Mouse (Mus musculus) heart, embryonic 11.5 days (tissue): Measurements from ENCODE around the gene Htatip2. TPM values are rescaled to one million over a fixed set of nuclear protein-coding genes. Genes with fewer than 3 reads are reported as not detected.
A peak's percentile ranks its signal among the peaks of the same experiment; 100 is the strongest.

Experiments used
- ATAC-seq: fragments of 200-750 bp; cut with Nextera tagmentation; replicated peaks from 2 replicates; pipeline ENCODE4 v1.8.0; 2017; ENCODE audit warnings: moderate library complexity; ENCODE audit not compliant: insufficient number of reproducible peaks, low FRiP score, low TSS enrichment
- H3K27ac ChIP-seq: fragments of 300-500 bp; sonication (generic); 2 replicates; pipeline ENCODE4 v1.5.1; 2014; ENCODE audit warnings: mild to moderate bottlenecking, low read depth, low read length
- H3K27me3 ChIP-seq: fragments of 300-500 bp; sonication (generic); 2 replicates; pipeline ENCODE4 v1.6.1; 2014; ENCODE audit warnings: mild to moderate bottlenecking, low read length, mixed read lengths; ENCODE audit not compliant: control insufficient read depth, insufficient read depth
- H3K36me3 ChIP-seq: fragments of 300-500 bp; sonication (generic); 2 replicates; pipeline ENCODE4 v1.6.1; 2014; ENCODE audit warnings: mild to moderate bottlenecking, low read length, moderate library complexity, mixed read lengths; ENCODE audit not compliant: control insufficient read depth, insufficient read depth
- H3K4me1 ChIP-seq: fragments of 300-500 bp; sonication (generic); 2 replicates; pipeline ENCODE4 v1.6.1; 2014; ENCODE audit warnings: low read length; ENCODE audit not compliant: control insufficient read depth, insufficient read depth
- H3K4me2 ChIP-seq: fragments of 300-500 bp; sonication (generic); 2 replicates; pipeline ENCODE4 v1.6.1; 2014; ENCODE audit warnings: mild to moderate bottlenecking, moderate library complexity
- H3K4me3 ChIP-seq: fragments of 300-500 bp; sonication (generic); 2 replicates; pipeline ENCODE4 v1.5.1; 2014; ENCODE audit warnings: low read depth, low read length
- H3K9ac ChIP-seq: fragments of 300-500 bp; sonication (generic); 2 replicates; pipeline ENCODE4 v1.6.1; 2014; ENCODE audit warnings: mild to moderate bottlenecking, low read depth, low read length, moderate library complexity
- H3K9me3 ChIP-seq: fragments of 300-500 bp; sonication (generic); replicated peaks from 2 replicates; pipeline ENCODE4 v1.6.1; 2016; ENCODE audit warnings: low read length; ENCODE audit not compliant: control insufficient read depth
- WGBS: fragments of 180-500 bp; shearing (Covaris S2); extraction: QIAGEN DNeasy Blood & Tissue Kit; methylation state at CpG from one replicate; pipeline ENCODE4 v1.1.7; 2014; ENCODE audit not compliant: insufficient replicate concordance; 5-methylcytosine and 5-hydroxymethylcytosine counted together
- polyA plus RNA-seq: library from polyadenylated mRNA; unstranded; fragments of >200 nt; fragmentation: Nextera tagmentation; extraction: Ambion mirVana; gene quantifications from 2 replicates; pipeline ENCODE4 v1.2.1, GENCODE M21; 2014

Htatip2 gene
- polyA plus RNA-seq = 14.5 and 17.0 TPM in 2 replicates

DNA sequence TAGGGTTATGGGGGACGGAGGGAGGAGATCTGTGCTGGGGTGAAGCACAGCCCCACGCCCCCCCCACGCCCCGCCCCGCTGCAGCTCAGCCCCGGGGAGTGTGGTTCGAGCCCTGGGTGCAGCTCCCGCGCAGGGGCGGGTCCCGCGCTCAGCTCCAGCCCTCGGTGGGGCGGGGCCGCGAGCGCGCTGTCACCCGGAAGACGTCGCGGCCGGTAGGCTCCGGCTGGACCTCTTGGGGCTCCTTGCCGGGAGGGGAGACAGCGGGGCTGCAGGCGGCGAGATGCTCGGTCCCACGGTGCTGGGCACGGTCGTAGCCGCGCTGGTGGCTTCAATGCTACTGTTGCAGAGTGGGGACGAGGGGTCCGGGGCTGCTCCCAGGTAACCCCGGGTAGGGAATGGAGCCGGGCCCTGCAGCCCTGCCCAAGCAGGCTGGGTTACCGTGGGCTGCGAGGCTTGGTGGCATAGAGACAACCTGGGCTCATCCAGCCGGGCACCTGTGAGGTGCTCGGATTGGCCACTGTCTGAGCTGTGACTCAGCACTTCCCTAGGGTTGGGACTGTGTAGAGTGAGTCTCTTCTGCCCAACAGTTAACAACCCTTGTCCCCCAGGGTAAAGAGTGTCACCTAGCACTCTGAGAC is at the start of gene Htatip2:
Gene Htatip2 (plus strand): TSS at position 182 of the 638 bp plus-strand sequence.
- WGBS = 2% methylated on average over 41 of the region's 42 CpGs
- peak within 1 kb of the TSS; percentile 76 for H3K9ac ChIP-seq
- H3K27me3 ChIP-seq = peaks cover 9% of the 10 kb centered on the region
- H3K9me3 ChIP-seq = no peaks in the 10 kb centered on the region
- H3K4me3 ChIP-seq = peak within 1 kb of the TSS; percentile 64
- ATAC-seq = peak; percentile 79
- 0 out of 2 replicates have a peak, but pooled peaks cover 4% of the 10 kb centered on the region for H3K4me1 ChIP-seq
- peak within 1 kb of the TSS; percentile 74 for H3K4me2 ChIP-seq
- H3K36me3 ChIP-seq = no peaks in the 10 kb centered on the region
- H3K27ac ChIP-seq = peak within 1 kb of the TSS; percentile 54

DNA sequence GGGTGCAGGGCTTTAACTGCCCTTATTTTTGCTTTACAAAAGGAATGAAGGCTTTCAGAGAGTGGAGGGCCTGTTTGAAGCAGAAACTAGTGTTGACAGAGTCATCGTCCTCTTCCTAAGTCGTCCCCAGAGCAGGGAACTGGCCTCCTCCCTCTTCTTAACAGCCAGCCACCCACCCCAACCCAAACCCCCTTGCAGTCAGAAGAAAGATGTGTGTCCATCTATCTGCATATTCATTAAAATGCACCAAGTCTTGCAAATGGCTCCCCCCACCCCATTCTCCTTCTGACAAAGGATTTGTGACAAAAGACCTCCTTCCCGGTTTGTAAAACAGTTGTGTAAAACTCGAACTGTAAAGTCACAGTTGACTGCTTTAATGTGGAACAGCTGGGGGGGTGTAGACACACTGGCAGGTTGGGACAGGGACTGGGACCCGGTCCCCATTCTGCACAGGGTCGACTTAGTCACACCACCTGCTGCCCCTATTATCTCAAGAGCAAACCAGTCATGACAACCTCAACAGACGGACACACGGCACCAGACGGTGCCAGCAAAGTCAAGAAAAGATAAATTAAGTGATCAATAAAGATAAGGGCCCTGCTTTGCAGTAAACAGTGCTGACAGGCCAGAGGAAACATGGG is 49.4 kb upstream of the Htatip2 start:
- Histone ChIP-seq H3K9ac (no peak overlapping the region), H3K36me3 (no peaks in the 10 kb centered on the region), H3K27ac (no peak overlapping the region), H3K9me3 (no peaks in the 10 kb centered on the region), H3K27me3 (peaks cover 12% of the 10 kb centered on the region; the same call in 1 of the 2 replicates), H3K4me3 (no peak overlapping the region), H3K4me2 (no peak overlapping the region), H3K4me1 (no peaks in the 10 kb centered on the region)
- 22% methylated on average over 9 of the region's 9 CpGs for WGBS
- no peak for ATAC-seq

GRCm38 (mm10) chr7:49717942-49718733 is 40.8 kb upstream of the Htatip2 start:
- Histone ChIP-seq H3K4me1 (no peaks in the 10 kb centered on the region), H3K27me3 (no peaks in the 10 kb centered on the region), H3K9ac (no peak overlapping the region), H3K9me3 (no peaks in the 10 kb centered on the region), H3K27ac (no peak overlapping the region), H3K4me3 (no peak overlapping the region), H3K4me2 (no peak overlapping the region), H3K36me3 (no peaks in the 10 kb centered on the region)
- 66% methylated on average over 15 of the region's 15 CpGs for WGBS
- ATAC-seq = no peak

GRCm38 (mm10) chr7:49734342-49734741 is 24.6 kb upstream of the Htatip2 start:
- Histone ChIP-seq H3K9ac (no peak overlapping the region), H3K4me1 (no peaks in the 10 kb centered on the region), H3K36me3 (no peaks in the 10 kb centered on the region), H3K27ac (no peak overlapping the region), H3K27me3 (no peaks in the 10 kb centered on the region), H3K9me3 (no peaks in the 10 kb centered on the region), H3K4me2 (no peak overlapping the region), H3K4me3 (no peak overlapping the region)
- ATAC-seq = no peak
- 62% methylated on average over 4 of the region's 4 CpGs for WGBS

GRCm38 (mm10) chr7:49739448-49739847 is 19.5 kb upstream of the Htatip2 start:
- no peaks in the 10 kb centered on the region for H3K9me3 ChIP-seq
- no peak for ATAC-seq
- no peak overlapping the region for H3K4me2 ChIP-seq
- H3K36me3 ChIP-seq = no peaks in the 10 kb centered on the region
- H3K27me3 ChIP-seq = no peaks in the 10 kb centered on the region
- WGBS = 56% methylated on average over 8 of the region's 8 CpGs
- 0 out of 2 replicates have a peak, but pooled peaks cover 2% of the 10 kb centered on the region for H3K4me1 ChIP-seq
- no peak overlapping the region for H3K27ac ChIP-seq
- H3K9ac ChIP-seq = no peak overlapping the region
- no peak overlapping the region for H3K4me3 ChIP-seq

DNA sequence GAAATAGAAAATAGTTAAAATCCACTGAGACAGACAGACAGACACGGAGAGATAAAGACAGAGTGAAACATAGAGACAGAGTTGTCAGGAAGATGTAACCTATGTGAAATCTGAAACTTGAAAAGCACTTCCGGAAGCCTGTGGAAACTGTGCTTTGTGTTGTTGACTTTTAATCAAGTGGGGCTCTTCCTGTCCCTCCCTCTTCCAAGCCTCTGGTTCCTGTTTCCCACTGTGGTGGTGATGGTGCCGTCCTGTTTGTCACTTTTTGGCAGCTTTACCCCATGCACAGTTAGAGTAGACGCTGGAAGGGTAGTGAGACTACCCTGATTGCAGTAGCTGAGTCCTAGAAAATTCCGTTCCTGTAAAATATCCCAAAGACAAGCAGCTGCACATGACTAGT is 17.4 kb upstream of the Htatip2 start:
- Histone ChIP-seq H3K4me2 (no peak overlapping the region), H3K9ac (no peak overlapping the region), H3K27ac (no peak overlapping the region), H3K4me3 (no peak overlapping the region), H3K4me1 (0 out of 2 replicates have a peak, but pooled peaks cover 2% of the 10 kb centered on the region), H3K36me3 (no peaks in the 10 kb centered on the region), H3K27me3 (no peaks in the 10 kb centered on the region; the same call in 1 of the 2 replicates), H3K9me3 (no peaks in the 10 kb centered on the region)
- no peak; the same call in 1 of the 2 replicates for ATAC-seq
- 26% methylated on average over 5 of the region's 5 CpGs for WGBS

- no peak overlapping the region for H3K4me2 ChIP-seq
- H3K4me3 ChIP-seq = no peak overlapping the region
- no peaks in the 10 kb centered on the region; the same call in 1 of the 2 replicates for H3K27me3 ChIP-seq
- no peak for ATAC-seq
- H3K9ac ChIP-seq = no peak overlapping the region
- 0 out of 2 replicates have a peak, but pooled peaks cover 2% of the 10 kb centered on the region for H3K4me1 ChIP-seq
- no peaks in the 10 kb centered on the region for H3K36me3 ChIP-seq
- WGBS = 37% methylated on average over 10 of the region's 10 CpGs
- H3K9me3 ChIP-seq = no peaks in the 10 kb centered on the region
- no peak overlapping the region for H3K27ac ChIP-seq
Observed at GRCm38 (mm10) chr7:49741923-49742322, 17.0 kb upstream of the Htatip2 start.

GRCm38 (mm10) chr7:49751148-49751547 is 7.8 kb upstream of the Htatip2 start:
- H3K9ac ChIP-seq = no peak overlapping the region
- peaks cover 9% of the 10 kb centered on the region for H3K27me3 ChIP-seq
- WGBS = 10% methylated on average over 4 of the region's 4 CpGs
- ATAC-seq = no peak
- no peaks in the 10 kb centered on the region for H3K4me1 ChIP-seq
- no peak overlapping the region for H3K4me3 ChIP-seq
- H3K9me3 ChIP-seq = no peaks in the 10 kb centered on the region
- H3K4me2 ChIP-seq = no peak overlapping the region
- no peak overlapping the region for H3K27ac ChIP-seq
- H3K36me3 ChIP-seq = no peaks in the 10 kb centered on the region
